Mouse (Mus musculus): ENCODE data around the gene Tns1. TPM values are rescaled to one million over a fixed set of nuclear protein-coding genes. Genes with fewer than 3 reads are reported as not detected.

Gene Tns1
- polyA plus RNA-seq, 1 experiment from 2014 or later: 8.2 TPM

DNA sequence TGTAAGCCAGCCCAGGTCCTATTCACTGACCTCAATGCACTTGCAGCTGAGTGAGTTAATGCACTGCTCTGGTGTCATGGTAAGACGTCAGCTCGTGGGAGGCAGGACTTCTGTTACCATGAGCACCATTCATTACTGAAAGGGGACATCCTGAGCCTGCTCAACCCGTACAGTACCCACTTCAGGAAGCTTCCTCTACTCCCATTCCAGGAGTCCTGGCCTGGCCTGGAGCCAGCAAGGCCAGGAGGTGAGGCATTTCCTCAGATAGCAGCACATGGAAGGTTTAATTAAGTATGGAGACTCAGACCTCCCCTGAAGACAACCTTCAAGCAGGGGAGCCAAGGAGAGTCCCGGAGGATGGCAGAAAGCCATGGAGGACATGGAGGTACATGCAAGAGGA is 169.6 kb downstream of the Tns1 start:
- WGBS: 52% methylated on average over 4 of the region's 4 CpGs
- H3K27ac ChIP-seq (ENCODE audit: low read length): peak overlapping the region; percentile 39; the same call in 1 of the 2 replicates
- no peaks in the 10 kb centered on the region for H3K27me3 ChIP-seq (ENCODE audit: control insufficient read depth, insufficient read depth, low read depth, low read length)
- no peak overlapping the region for H3K4me2 ChIP-seq (ENCODE audit: low read length)
- H3K4me3 ChIP-seq (ENCODE audit: low read depth, low read length): no peak overlapping the region
- no peak for ATAC-seq
- no peaks in the 10 kb centered on the region for H3K36me3 ChIP-seq (ENCODE audit: control insufficient read depth, insufficient read depth, low read length)
- H3K9me3 ChIP-seq (replicated peaks; ENCODE audit: control insufficient read depth, low read length, poor library complexity, severe bottlenecking): no peaks in the 10 kb centered on the region
- H3K9ac ChIP-seq (ENCODE audit: low read depth, low read length): no peak overlapping the region
- H3K4me1 ChIP-seq (ENCODE audit: control insufficient read depth, insufficient read depth, low read length): peaks cover 2% of the 10 kb centered on the region; the same call in 1 of the 2 replicates

DNA sequence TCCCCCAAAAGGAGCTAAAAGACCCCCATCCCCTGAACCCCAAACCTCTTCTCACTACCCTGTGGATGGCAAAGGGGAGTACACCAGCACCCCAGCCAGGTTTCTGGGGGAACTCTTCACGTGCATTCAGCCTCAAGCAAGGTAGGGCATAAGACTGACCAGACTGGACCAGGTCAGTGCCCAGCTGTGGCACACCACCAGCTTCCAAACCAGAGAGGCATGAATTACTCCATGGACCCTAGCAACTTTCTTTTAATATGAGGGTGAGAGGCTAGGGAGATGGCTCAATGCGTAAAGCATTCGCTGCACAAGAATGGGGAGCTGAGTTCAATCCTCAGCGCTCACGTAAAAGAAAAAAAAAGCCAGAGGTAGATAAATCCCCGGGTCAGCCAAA is 170.2 kb downstream of the Tns1 start:
- H3K36me3 ChIP-seq (ENCODE audit: control insufficient read depth, insufficient read depth, low read length): no peaks in the 10 kb centered on the region
- no peak overlapping the region for H3K27ac ChIP-seq (ENCODE audit: low read length)
- peaks cover 2% of the 10 kb centered on the region; the same call in 1 of the 2 replicates for H3K4me1 ChIP-seq (ENCODE audit: control insufficient read depth, insufficient read depth, low read length)
- no peak for ATAC-seq
- no peaks in the 10 kb centered on the region for H3K9me3 ChIP-seq (replicated peaks; ENCODE audit: control insufficient read depth, low read length, poor library complexity, severe bottlenecking)
- 83% methylated on average over 6 of the region's 6 CpGs for WGBS
- H3K4me3 ChIP-seq (ENCODE audit: low read depth, low read length): no peak overlapping the region
- H3K4me2 ChIP-seq (ENCODE audit: low read length): no peak overlapping the region
- H3K27me3 ChIP-seq (ENCODE audit: control insufficient read depth, insufficient read depth, low read depth, low read length): no peaks in the 10 kb centered on the region
- no peak overlapping the region for H3K9ac ChIP-seq (ENCODE audit: low read depth, low read length)

DNA sequence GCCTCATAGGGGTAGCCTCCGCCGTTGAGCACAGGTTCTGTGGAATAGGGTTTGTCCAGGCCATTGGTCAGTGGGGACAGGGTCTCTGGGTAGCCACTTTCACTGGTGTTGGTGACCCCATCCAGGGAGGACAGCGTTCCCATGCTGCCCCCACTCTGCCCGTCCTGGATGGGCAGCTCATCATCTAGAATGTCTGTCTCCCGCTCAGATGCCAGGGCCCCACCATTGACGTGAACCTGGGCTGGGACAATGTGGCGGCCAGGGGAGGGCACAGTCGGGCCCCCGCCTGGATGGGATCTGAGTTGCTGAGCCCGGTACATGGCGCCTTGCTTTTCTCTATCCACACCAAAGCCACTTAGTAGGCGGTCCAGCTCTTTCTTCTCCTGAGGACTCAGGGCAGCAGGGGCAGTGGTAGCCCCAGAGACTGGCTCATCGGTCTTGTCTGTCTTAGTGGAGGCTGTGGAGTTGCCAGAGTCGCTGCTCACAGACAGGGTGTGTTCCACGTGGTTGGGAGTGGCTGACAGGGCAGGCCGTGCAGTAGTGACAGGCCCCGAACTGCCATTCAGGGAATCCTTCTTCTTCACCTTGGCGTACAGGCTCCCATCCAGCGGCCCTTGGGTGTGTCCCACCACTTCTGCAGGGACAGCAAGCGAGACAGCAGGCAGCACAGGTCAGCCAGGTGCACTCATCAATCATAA is 170.8 kb downstream of the Tns1 start:
- no peak for ATAC-seq
- Histone ChIP-seq H3K27ac (ENCODE audit: low read length) (no peak overlapping the region), H3K9ac (ENCODE audit: low read depth, low read length) (no peak overlapping the region), H3K4me3 (ENCODE audit: low read depth, low read length) (no peak overlapping the region), H3K4me1 (ENCODE audit: control insufficient read depth, insufficient read depth, low read length) (peaks cover 2% of the 10 kb centered on the region; the same call in 1 of the 2 replicates), H3K9me3 (replicated peaks; ENCODE audit: control insufficient read depth, low read length, poor library complexity, severe bottlenecking) (no peaks in the 10 kb centered on the region), H3K36me3 (ENCODE audit: control insufficient read depth, insufficient read depth, low read length) (no peaks in the 10 kb centered on the region), H3K4me2 (ENCODE audit: low read length) (no peak overlapping the region), H3K27me3 (ENCODE audit: control insufficient read depth, insufficient read depth, low read depth, low read length) (no peaks in the 10 kb centered on the region)
- WGBS: 92% methylated on average over 20 of the region's 20 CpGs

DNA sequence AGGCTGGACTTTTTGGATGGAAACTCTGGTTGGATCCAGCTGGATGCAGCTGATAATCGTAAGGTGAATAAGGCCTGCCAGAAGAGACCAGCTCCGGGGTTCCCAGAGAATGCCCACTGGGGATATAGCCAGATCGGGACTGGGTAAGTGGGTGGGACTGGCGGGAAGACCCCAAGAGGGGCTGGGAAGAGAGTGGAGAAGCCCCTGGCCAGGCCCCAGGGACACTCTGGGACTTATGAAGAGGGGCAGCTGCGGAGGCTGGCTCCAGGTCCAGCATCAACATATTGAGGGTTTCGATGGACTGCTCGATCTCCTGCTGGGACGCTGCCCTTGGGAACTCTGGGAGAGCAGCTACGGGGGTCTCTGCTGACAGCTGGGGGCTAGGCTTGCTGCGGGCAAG is 171.7 kb downstream of the Tns1 start:
- Histone ChIP-seq H3K4me1 (ENCODE audit: control insufficient read depth, insufficient read depth, low read length) (peaks cover 2% of the 10 kb centered on the region; the same call in 1 of the 2 replicates), H3K36me3 (ENCODE audit: control insufficient read depth, insufficient read depth, low read length) (no peaks in the 10 kb centered on the region), H3K9me3 (replicated peaks; ENCODE audit: control insufficient read depth, low read length, poor library complexity, severe bottlenecking) (no peaks in the 10 kb centered on the region), H3K4me2 (ENCODE audit: low read length) (no peak overlapping the region), H3K27ac (ENCODE audit: low read length) (no peak overlapping the region), H3K27me3 (ENCODE audit: control insufficient read depth, insufficient read depth, low read depth, low read length) (no peaks in the 10 kb centered on the region), H3K4me3 (ENCODE audit: low read depth, low read length) (no peak overlapping the region), H3K9ac (ENCODE audit: low read depth, low read length) (no peak overlapping the region)
- ATAC-seq: no peak
- 73% methylated on average over 10 of the region's 10 CpGs for WGBS

DNA sequence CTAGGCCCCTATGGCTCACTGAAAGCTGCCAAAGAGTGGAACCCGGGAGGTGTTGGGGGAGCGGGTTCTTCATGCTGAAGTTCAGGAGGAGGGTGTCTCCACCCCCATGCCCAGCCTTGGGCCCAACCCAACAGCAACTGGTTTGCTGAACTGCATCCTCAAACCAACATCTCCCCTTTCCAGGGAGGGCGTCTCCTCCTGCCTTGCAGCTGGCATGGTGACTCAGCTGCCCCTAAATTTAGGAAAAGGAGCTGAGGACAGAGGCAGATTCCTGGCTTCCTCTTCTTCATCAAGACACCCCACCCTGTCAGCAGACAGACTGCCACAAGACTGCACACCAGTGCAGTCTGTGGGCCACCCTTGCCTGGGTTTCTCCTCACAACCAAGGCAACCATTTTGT is 173.1 kb downstream of the Tns1 start:
- peaks cover 2% of the 10 kb centered on the region; the same call in 1 of the 2 replicates for H3K4me1 ChIP-seq (ENCODE audit: control insufficient read depth, insufficient read depth, low read length)
- H3K4me2 ChIP-seq (ENCODE audit: low read length): no peak overlapping the region
- no peak for ATAC-seq
- H3K9ac ChIP-seq (ENCODE audit: low read depth, low read length): no peak overlapping the region
- H3K36me3 ChIP-seq (ENCODE audit: control insufficient read depth, insufficient read depth, low read length): no peaks in the 10 kb centered on the region
- no peaks in the 10 kb centered on the region for H3K9me3 ChIP-seq (replicated peaks; ENCODE audit: control insufficient read depth, low read length, poor library complexity, severe bottlenecking)
- 83% methylated on average over 3 of the region's 3 CpGs for WGBS
- no peak overlapping the region for H3K27ac ChIP-seq (ENCODE audit: low read length)
- no peaks in the 10 kb centered on the region for H3K27me3 ChIP-seq (ENCODE audit: control insufficient read depth, insufficient read depth, low read depth, low read length)
- no peak overlapping the region for H3K4me3 ChIP-seq (ENCODE audit: low read depth, low read length)

DNA sequence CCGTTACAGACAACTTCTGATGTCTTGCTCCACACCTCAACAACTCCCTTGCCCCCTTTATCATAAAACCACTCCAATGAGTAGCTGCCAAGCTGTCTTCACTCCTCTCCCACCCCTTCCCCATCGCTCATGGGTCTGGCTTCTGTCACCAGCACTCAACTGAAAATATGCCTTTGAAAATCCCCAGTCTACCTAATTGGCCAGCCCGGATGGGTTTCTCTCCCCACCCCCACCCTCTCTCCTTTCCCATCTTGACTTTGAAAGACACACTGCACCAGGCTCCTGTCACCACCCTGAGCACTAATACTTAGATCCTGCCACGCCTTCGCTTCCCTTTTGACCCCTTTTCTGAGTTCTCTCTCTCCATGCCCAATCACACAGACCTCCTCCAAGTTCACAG is 175.5 kb downstream of the Tns1 start:
- Histone ChIP-seq H3K27ac (ENCODE audit: low read length) (no peak overlapping the region), H3K4me3 (ENCODE audit: low read depth, low read length) (no peak overlapping the region), H3K27me3 (ENCODE audit: control insufficient read depth, insufficient read depth, low read depth, low read length) (no peaks in the 10 kb centered on the region), H3K9me3 (replicated peaks; ENCODE audit: control insufficient read depth, low read length, poor library complexity, severe bottlenecking) (no peaks in the 10 kb centered on the region), H3K9ac (ENCODE audit: low read depth, low read length) (no peak overlapping the region), H3K4me2 (ENCODE audit: low read length) (no peak overlapping the region), H3K4me1 (ENCODE audit: control insufficient read depth, insufficient read depth, low read length) (no peaks in the 10 kb centered on the region), H3K36me3 (ENCODE audit: control insufficient read depth, insufficient read depth, low read length) (no peaks in the 10 kb centered on the region)
- ATAC-seq: no peak
- WGBS: 87% methylated on average over 5 of the region's 5 CpGs

DNA sequence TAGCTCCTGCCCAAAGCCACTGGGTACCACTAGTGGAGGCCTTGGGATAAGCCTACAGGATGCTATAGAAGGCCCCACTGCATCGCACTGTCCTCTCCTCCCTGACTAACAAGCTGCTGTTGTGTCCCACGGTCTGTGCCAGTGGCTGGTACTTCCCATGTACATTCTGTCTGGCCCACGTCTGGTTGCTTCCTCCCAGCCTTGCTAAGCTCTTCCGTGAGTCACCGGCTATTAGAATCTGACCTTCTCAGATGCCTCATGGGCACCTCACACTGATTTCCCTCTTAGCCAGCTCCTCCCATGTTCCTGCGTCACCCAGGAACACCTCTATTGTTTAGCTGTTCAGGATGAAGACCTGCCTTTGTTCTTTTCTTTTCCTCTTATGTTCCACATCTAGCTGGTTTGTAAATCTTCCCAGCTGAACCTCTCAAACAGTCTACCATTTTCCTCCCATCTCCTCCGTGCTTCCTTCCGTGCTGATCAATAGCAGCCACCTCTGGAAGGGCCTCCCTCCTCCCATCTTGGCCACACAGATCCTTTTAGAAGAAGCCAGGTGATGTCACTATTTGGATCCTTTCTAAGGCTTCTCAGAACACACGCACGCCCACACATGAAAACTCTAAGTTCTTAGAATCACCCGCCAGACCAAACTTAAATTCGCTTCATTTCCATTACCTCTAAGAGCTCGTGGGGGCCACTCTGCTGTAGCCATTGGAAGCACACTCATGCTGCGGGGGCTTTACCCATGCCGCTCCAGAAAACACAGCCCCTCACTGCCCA is 176.5 kb downstream of the Tns1 start:
- no peak overlapping the region for H3K4me2 ChIP-seq (ENCODE audit: low read length)
- H3K27me3 ChIP-seq (ENCODE audit: control insufficient read depth, insufficient read depth, low read depth, low read length): no peaks in the 10 kb centered on the region
- no peaks in the 10 kb centered on the region for H3K36me3 ChIP-seq (ENCODE audit: control insufficient read depth, insufficient read depth, low read length)
- ATAC-seq: no peak
- no peaks in the 10 kb centered on the region for H3K9me3 ChIP-seq (replicated peaks; ENCODE audit: control insufficient read depth, low read length, poor library complexity, severe bottlenecking)
- no peak overlapping the region for H3K27ac ChIP-seq (ENCODE audit: low read length)
- no peak overlapping the region for H3K4me3 ChIP-seq (ENCODE audit: low read depth, low read length)
- WGBS: 79% methylated on average over 15 of the region's 15 CpGs
- no peaks in the 10 kb centered on the region for H3K4me1 ChIP-seq (ENCODE audit: control insufficient read depth, insufficient read depth, low read length)
- no peak overlapping the region for H3K9ac ChIP-seq (ENCODE audit: low read depth, low read length)

DNA sequence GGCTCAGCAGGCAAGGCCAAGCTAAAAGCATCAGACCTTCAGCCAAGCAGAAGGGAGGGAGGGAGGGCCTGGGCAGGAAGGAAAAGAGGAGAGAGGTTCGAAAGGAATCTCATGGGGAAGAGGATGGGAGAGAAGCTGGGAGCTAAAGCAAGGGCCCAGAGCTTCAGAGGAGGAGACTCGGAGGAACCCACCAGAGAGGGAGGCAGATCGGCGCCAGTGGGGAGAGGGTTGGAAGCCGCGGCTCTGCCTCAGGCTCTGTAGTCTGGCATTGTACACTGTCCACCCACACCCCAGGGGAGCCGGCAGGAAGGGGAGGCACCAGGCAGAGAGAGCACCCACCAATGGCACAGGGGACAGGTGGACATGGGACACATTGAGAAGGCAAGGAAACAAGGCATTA is 177.5 kb downstream of the Tns1 start:
- no peak overlapping the region for H3K9ac ChIP-seq (ENCODE audit: low read depth, low read length)
- 85% methylated on average over 7 of the region's 7 CpGs for WGBS
- no peak overlapping the region for H3K4me3 ChIP-seq (ENCODE audit: low read depth, low read length)
- no peaks in the 10 kb centered on the region for H3K36me3 ChIP-seq (ENCODE audit: control insufficient read depth, insufficient read depth, low read length)
- no peaks in the 10 kb centered on the region for H3K27me3 ChIP-seq (ENCODE audit: control insufficient read depth, insufficient read depth, low read depth, low read length)
- H3K4me2 ChIP-seq (ENCODE audit: low read length): no peak overlapping the region
- H3K4me1 ChIP-seq (ENCODE audit: control insufficient read depth, insufficient read depth, low read length): no peaks in the 10 kb centered on the region
- no peaks in the 10 kb centered on the region for H3K9me3 ChIP-seq (replicated peaks; ENCODE audit: control insufficient read depth, low read length, poor library complexity, severe bottlenecking)
- no peak overlapping the region for H3K27ac ChIP-seq (ENCODE audit: low read length)
- ATAC-seq: no peak

DNA sequence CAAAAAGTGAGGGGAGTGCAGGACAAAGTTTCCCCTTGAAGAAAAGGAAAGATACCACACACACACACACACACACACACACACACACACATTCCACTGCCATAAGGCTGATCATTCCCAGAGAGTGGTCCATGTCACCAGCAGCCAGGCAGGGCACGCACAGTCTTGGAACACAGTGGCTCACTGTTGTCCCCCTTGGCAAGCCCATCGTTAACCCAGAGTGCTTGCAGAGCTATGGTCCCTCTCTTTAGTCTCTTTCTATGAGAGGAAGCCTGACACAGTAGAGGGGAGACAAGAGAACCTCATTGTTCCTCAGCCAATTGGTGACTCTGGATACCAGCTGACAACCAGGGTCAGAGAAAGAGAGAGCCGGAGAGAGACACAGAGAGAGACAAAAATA is 179.9 kb downstream of the Tns1 start:
- Histone ChIP-seq H3K4me2 (ENCODE audit: low read length) (no peak overlapping the region), H3K4me3 (ENCODE audit: low read depth, low read length) (no peak overlapping the region), H3K36me3 (ENCODE audit: control insufficient read depth, insufficient read depth, low read length) (no peaks in the 10 kb centered on the region), H3K27me3 (ENCODE audit: control insufficient read depth, insufficient read depth, low read depth, low read length) (no peaks in the 10 kb centered on the region), H3K9me3 (replicated peaks; ENCODE audit: control insufficient read depth, low read length, poor library complexity, severe bottlenecking) (no peaks in the 10 kb centered on the region), H3K9ac (ENCODE audit: low read depth, low read length) (no peak overlapping the region), H3K27ac (ENCODE audit: low read length) (peak overlapping the region; percentile 65; the same call in 1 of the 2 replicates), H3K4me1 (ENCODE audit: control insufficient read depth, insufficient read depth, low read length) (no peaks in the 10 kb centered on the region)
- WGBS: 58% methylated on average over 3 of the region's 3 CpGs
- peak; percentile 76 for ATAC-seq
